Mouse (Mus musculus): ENCODE data around the gene 2610001J05Rik.

- TF ChIP-seq POLR2A (IDR thresholded peaks at IDR 0.05; ENCODE audit: insufficient read depth, low read depth, low read length) (no peak), CTCF (IDR thresholded peaks at IDR 0.05; ENCODE audit: insufficient read depth, low read depth, low read length) (no peak)
Measured at GRCm38 (mm10) chr6:13909762-13910537, 38.6 kb upstream of the 2610001J05Rik start.
